Mouse (Mus musculus) liver, embryonic 12.5 days (tissue): ENCODE data around the gene Aig1. TPM values are rescaled to one million over a fixed set of nuclear protein-coding genes. Genes with fewer than 3 reads are reported as not detected.
A peak's percentile ranks its signal among the peaks of the same experiment; 100 is the strongest.

Experiments
- ATAC-seq: fragments of 200-750 bp; cut with Nextera tagmentation; 2 replicates; pipeline ENCODE4 v1.8.0; 2017; ENCODE audit warnings: moderate number of reproducible peaks, mild to moderate bottlenecking, moderate library complexity
- H3K27ac ChIP-seq: fragments of 300-500 bp; sonication (generic); 2 replicates; pipeline ENCODE4 v1.5.1; 2016; ENCODE audit warnings: mild to moderate bottlenecking
- H3K27me3 ChIP-seq: fragments of 300-500 bp; sonication (generic); replicated peaks from 2 replicates; pipeline ENCODE4 v1.6.1; 2016; ENCODE audit warnings: mild to moderate bottlenecking, moderate library complexity
- H3K36me3 ChIP-seq: fragments of 300-500 bp; sonication (generic); 2 replicates; pipeline ENCODE4 v1.6.1; 2016; ENCODE audit warnings: mild to moderate bottlenecking, moderate library complexity
- H3K4me1 ChIP-seq: fragments of 300-500 bp; sonication (generic); 2 replicates; pipeline ENCODE4 v1.6.1; 2016
- H3K4me2 ChIP-seq: fragments of 300-500 bp; sonication (generic); 2 replicates; pipeline ENCODE4 v1.6.1; 2016; ENCODE audit warnings: mild to moderate bottlenecking, moderate library complexity
- H3K4me3 ChIP-seq: fragments of 300-500 bp; sonication (generic); 2 replicates; pipeline ENCODE4 v1.5.1; 2016; ENCODE audit warnings: mild to moderate bottlenecking, moderate library complexity
- H3K9ac ChIP-seq: fragments of 300-500 bp; sonication (generic); 2 replicates; pipeline ENCODE4 v1.6.1; 2016; ENCODE audit warnings: mild to moderate bottlenecking, moderate library complexity
- H3K9me3 ChIP-seq: fragments of 300-500 bp; sonication (generic); replicated peaks from 2 replicates; pipeline ENCODE4 v1.6.1; 2016; ENCODE audit warnings: mild to moderate bottlenecking, moderate library complexity
- WGBS: fragments of 180-500 bp; shearing (Covaris S2); methylation state at CpG from one replicate; pipeline ENCODE4 v1.1.7; 2016; ENCODE audit not compliant: insufficient replicate concordance; 5-methylcytosine and 5-hydroxymethylcytosine counted together
- polyA plus RNA-seq: library from polyadenylated mRNA; unstranded; fragments of >200 nt; fragmentation: Nextera tagmentation; extraction: Ambion mirVana; gene quantifications from 2 replicates; pipeline ENCODE4 v1.2.1, GENCODE M21; 2016

Aig1 gene
- polyA plus RNA-seq, 1 experiment from 2014 or later, result 12.0 TPM

GRCm38 (mm10) chr10:13687182-13687810 is 181.5 kb downstream of the Aig1 start:
- ATAC-seq, result no peak
- no peaks in the 10 kb centered on the region for H3K36me3 ChIP-seq
- H3K9me3 ChIP-seq, result no peaks in the 10 kb centered on the region
- H3K4me2 ChIP-seq, result no peak overlapping the region
- H3K27ac ChIP-seq, result no peak overlapping the region
- WGBS, result 74% methylated on average over 8 of the region's 8 CpGs
- H3K9ac ChIP-seq, result no peak overlapping the region
- H3K4me1 ChIP-seq, result peaks cover 16% of the 10 kb centered on the region
- H3K27me3 ChIP-seq, result no peaks in the 10 kb centered on the region
- no peak overlapping the region for H3K4me3 ChIP-seq

- WGBS, result 13% methylated on average over 5 of the region's 5 CpGs
- no peaks in the 10 kb centered on the region for H3K36me3 ChIP-seq
- peak overlapping the region; percentile 37; the same call in 1 of the 2 replicates for H3K27ac ChIP-seq
- no peak overlapping the region for H3K4me3 ChIP-seq
- no peak overlapping the region for H3K9ac ChIP-seq
- no peaks in the 10 kb centered on the region for H3K9me3 ChIP-seq
- no peaks in the 10 kb centered on the region for H3K27me3 ChIP-seq
- peaks cover 16% of the 10 kb centered on the region for H3K4me1 ChIP-seq
- H3K4me2 ChIP-seq, result no peak overlapping the region
- ATAC-seq, result peak; percentile 80
Observed at GRCm38 (mm10) chr10:13686127-13686526, 182.7 kb downstream of the Aig1 start.

GRCm38 (mm10) chr10:13685366-13685765 is 183.4 kb downstream of the Aig1 start:
- H3K4me2 ChIP-seq, result no peak overlapping the region
- 0 out of 2 replicates have a peak overlapping the region, but pooled peaks have one; percentile 37 for H3K27ac ChIP-seq
- peaks cover 16% of the 10 kb centered on the region for H3K4me1 ChIP-seq
- 72% methylated on average over 8 of the region's 8 CpGs for WGBS
- H3K9ac ChIP-seq, result no peak overlapping the region
- no peak for ATAC-seq
- no peaks in the 10 kb centered on the region for H3K36me3 ChIP-seq
- no peaks in the 10 kb centered on the region for H3K27me3 ChIP-seq
- H3K9me3 ChIP-seq, result no peaks in the 10 kb centered on the region
- H3K4me3 ChIP-seq, result no peak overlapping the region

- H3K4me3 ChIP-seq, result no peak overlapping the region
- no peak overlapping the region for H3K9ac ChIP-seq
- peaks cover 16% of the 10 kb centered on the region for H3K4me1 ChIP-seq
- H3K27me3 ChIP-seq, result no peaks in the 10 kb centered on the region
- no peak overlapping the region for H3K27ac ChIP-seq
- no peaks in the 10 kb centered on the region for H3K9me3 ChIP-seq
- no peaks in the 10 kb centered on the region for H3K36me3 ChIP-seq
- no peak overlapping the region for H3K4me2 ChIP-seq
- ATAC-seq, result no peak
Observed at GRCm38 (mm10) chr10:13684452-13684851, 184.3 kb downstream of the Aig1 start.

- H3K9me3 ChIP-seq, result no peaks in the 10 kb centered on the region
- WGBS, result 48% methylated on average over 3 of the region's 3 CpGs
- ATAC-seq, result no peak
Observed at GRCm38 (mm10) chr10:13682565-13682964, 186.2 kb downstream of the Aig1 start.

DNA sequence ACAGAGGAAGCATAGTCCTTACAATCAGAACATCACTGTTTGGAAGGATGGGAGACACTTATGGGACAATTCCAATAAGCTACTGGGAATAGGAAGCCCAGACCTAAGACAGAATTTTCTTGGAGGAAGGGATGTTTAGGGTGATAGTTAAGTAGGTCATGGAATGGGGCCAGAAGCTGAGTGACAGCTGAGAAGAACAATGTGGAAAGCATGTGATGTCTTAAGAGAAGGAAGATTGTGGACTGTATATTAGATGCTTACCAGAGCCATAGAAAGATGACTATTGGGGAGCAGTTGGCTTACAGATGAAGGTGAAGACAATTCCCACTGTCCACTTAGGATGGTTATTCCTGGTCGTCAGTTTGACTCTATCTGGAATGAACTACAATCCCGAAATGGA is 191.3 kb downstream of the Aig1 start:
- 85% methylated on average over 2 of the region's 2 CpGs for WGBS
- ATAC-seq, result no peak
- no peaks in the 10 kb centered on the region for H3K9me3 ChIP-seq

More at GRCm38 (mm10) chr10:13682565-13682964, 186.2 kb downstream of the Aig1 start:
- no peak overlapping the region for H3K27ac ChIP-seq
- no peaks in the 10 kb centered on the region for H3K27me3 ChIP-seq
- H3K4me1 ChIP-seq, result peaks cover 16% of the 10 kb centered on the region
- no peak overlapping the region for H3K4me3 ChIP-seq
- H3K36me3 ChIP-seq, result no peaks in the 10 kb centered on the region
- no peak overlapping the region for H3K9ac ChIP-seq
- H3K4me2 ChIP-seq, result no peak overlapping the region

DNA sequence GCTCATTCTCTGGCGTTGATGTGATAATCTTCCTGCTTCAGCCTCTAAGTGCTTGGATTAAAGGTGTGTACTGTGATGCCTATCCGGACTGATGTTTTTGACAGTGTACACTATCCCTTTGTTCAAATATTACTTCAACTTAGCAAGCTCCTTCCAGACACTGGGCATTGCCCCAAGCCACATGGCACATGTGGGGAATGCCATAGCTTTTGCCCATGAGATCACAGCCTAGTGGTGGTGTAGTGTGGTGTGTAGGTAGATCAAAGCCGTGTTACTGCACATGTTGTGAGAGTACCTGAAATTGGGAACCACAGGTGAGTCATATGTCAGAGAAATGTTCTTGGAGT is 193.8 kb downstream of the Aig1 start:
- WGBS, result 70% methylated on average over 3 of the region's 3 CpGs
- Histone ChIP-seq H3K27me3 (no peaks in the 10 kb centered on the region), H3K9me3 (no peaks in the 10 kb centered on the region), H3K36me3 (no peaks in the 10 kb centered on the region), H3K4me2 (no peak overlapping the region), H3K4me1 (no peaks in the 10 kb centered on the region), H3K9ac (no peak overlapping the region), H3K27ac (no peak overlapping the region), H3K4me3 (no peak overlapping the region)
- no peak for ATAC-seq

More for the DNA sequence above, 191.3 kb downstream of the Aig1 start:
- no peak overlapping the region for H3K4me3 ChIP-seq
- no peaks in the 10 kb centered on the region for H3K27me3 ChIP-seq
- H3K27ac ChIP-seq, result no peak overlapping the region
- no peak overlapping the region for H3K9ac ChIP-seq
- H3K4me1 ChIP-seq, result no peaks in the 10 kb centered on the region
- no peak overlapping the region for H3K4me2 ChIP-seq
- H3K36me3 ChIP-seq, result no peaks in the 10 kb centered on the region

DNA sequence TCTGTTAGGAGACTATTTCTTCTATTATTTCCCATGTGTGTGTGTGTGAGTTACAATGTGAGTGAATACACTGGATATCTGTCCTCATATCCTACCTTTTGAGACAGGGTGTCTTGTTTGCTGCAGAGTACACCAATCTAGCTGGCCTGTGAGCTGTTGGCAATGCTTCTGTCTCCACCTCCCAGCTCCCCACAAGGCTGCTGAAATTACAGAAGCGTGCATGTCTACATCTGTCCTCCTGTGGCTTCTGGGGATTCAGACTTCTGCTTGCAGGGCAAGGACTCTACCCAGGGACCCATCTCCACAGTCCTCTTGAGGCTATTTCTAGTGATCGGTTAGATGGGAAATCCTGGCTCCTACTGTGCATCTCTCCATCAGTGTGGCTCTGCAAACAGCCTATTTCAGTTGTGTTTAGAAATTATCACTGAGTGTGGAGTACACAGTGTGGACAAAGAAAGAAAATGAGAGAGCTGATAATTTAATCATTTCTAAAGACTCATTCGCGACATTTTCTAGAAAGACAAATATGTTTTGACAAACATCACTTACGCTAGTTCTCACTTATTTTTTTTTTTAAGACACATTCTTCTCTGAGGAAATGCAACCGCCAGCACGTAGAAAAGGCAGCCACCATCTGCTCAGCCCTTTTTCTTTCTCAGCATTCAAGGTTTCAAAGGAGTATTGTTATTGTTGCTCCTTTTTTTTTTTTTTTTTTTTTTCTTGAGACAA is 194.3 kb downstream of the Aig1 start:
- 82% methylated on average over 7 of the region's 7 CpGs for WGBS

DNA sequence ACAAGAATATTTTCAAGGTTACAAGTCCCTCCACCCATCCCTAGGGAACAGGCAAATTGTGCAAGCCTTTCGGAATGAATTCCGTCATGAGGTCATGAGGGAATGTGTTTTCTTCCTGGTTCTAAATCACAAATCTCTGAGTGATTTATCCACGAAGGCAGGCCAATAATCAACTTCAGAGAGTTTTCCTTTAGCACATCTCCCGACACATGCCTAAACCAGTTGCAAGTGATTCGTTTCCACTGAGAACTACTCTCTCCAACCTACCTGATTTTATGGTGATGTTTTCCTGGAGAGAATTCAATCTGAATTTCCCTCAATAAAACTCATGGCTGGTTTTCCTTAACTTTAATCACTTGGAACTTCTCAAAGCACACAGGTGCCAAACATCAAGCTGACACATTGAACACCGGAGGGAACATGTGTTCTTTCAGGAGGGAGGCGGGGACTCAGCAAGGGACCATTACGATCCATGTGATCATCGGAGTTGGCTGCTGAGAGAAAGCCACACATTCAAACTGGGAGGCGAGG is 201.5 kb downstream of the Aig1 start:
- Histone ChIP-seq H3K9ac (no peak overlapping the region), H3K27ac (no peak overlapping the region), H3K27me3 (no peaks in the 10 kb centered on the region), H3K4me2 (no peak overlapping the region), H3K36me3 (no peaks in the 10 kb centered on the region), H3K9me3 (no peaks in the 10 kb centered on the region), H3K4me1 (no peaks in the 10 kb centered on the region), H3K4me3 (no peak overlapping the region)
- WGBS, result 73% methylated on average over 10 of the region's 10 CpGs
- no peak for ATAC-seq

More for the DNA sequence above, 194.3 kb downstream of the Aig1 start:
- Histone ChIP-seq H3K9ac (no peak overlapping the region), H3K4me3 (no peak overlapping the region), H3K27me3 (no peaks in the 10 kb centered on the region), H3K9me3 (no peaks in the 10 kb centered on the region), H3K4me1 (no peaks in the 10 kb centered on the region), H3K27ac (no peak overlapping the region), H3K36me3 (no peaks in the 10 kb centered on the region), H3K4me2 (no peak overlapping the region)
- ATAC-seq, result no peak

- no peak overlapping the region for H3K27ac ChIP-seq
- H3K9ac ChIP-seq, result no peak overlapping the region
- no peak for ATAC-seq
- no peaks in the 10 kb centered on the region for H3K27me3 ChIP-seq
- H3K9me3 ChIP-seq, result no peaks in the 10 kb centered on the region
- no peaks in the 10 kb centered on the region for H3K36me3 ChIP-seq
- no peaks in the 10 kb centered on the region for H3K4me1 ChIP-seq
- no peak overlapping the region for H3K4me3 ChIP-seq
- H3K4me2 ChIP-seq, result no peak overlapping the region
Observed at GRCm38 (mm10) chr10:13663476-13663875, 205.3 kb downstream of the Aig1 start.

DNA sequence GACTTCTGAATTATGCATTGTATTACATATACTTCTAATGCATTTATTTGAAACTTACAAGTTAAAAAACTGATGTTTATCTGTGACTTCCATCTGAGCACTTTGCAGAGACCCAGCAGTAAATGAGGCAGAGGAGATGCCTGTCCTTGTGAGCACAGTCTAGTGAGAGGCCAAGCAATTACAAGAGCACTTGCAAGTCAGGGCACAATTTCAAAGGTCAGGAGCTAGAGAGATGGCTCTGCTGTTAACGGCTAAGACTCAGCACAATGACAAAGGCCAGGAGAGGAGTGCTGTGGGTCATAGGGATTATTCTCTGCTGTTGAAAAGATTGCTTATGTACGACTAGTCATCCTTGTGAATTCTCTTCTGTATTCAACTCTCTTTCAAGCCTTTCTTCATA is 209.0 kb downstream of the Aig1 start:
- Histone ChIP-seq H3K9me3 (no peaks in the 10 kb centered on the region), H3K27ac (no peak overlapping the region), H3K4me3 (no peak overlapping the region), H3K9ac (no peak overlapping the region), H3K27me3 (no peaks in the 10 kb centered on the region), H3K4me1 (no peaks in the 10 kb centered on the region), H3K4me2 (no peak overlapping the region), H3K36me3 (no peaks in the 10 kb centered on the region)
- WGBS, result 66% methylated on average over 2 of the region's 2 CpGs
- no peak for ATAC-seq

DNA sequence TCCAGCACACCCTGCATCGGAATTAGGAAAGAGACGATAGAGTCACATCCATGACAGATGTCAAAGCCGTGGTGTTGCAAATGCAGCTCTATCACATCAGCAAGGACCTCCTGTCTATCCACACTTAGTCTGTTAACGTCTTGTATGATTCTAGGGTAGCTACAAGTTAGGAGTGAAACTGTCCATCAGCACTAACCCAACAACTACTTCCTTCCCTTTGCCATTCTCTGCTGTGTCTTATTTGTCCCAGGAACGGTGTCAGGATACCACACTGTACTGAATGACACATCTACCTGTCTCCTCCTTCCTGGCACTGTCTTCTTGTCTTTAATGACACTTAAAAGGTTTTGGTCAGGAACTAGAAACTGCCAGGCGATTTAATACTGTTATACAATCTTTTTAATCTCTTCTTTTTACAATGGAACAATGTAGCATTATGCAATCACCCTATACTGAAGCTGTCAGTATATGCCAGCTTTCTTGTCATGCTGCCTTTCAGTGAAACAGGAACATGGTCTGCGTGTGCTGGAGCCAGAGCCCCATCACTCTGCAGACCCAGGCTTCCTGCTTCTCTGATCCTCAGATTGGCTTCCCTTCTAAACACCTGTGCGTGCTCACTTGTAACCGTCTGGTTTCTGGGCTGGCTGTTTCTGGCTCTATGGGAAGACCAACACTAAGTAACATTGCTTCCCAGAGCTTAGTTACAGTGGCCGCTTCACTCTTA is 214.9 kb downstream of the Aig1 start:
- no peak overlapping the region for H3K4me2 ChIP-seq
- H3K27me3 ChIP-seq, result no peaks in the 10 kb centered on the region
- WGBS, result 64% methylated on average over 10 of the region's 10 CpGs
- H3K27ac ChIP-seq, result no peak overlapping the region
- H3K4me1 ChIP-seq, result no peaks in the 10 kb centered on the region
- H3K4me3 ChIP-seq, result no peak overlapping the region
- no peaks in the 10 kb centered on the region for H3K36me3 ChIP-seq
- H3K9me3 ChIP-seq, result no peaks in the 10 kb centered on the region
- no peak overlapping the region for H3K9ac ChIP-seq
- no peak for ATAC-seq
